Mouse (Mus musculus) lung, postnatal 0 days (tissue): ENCODE results near the gene Wls.

Experiments
- CTCF ChIP-seq: IDR thresholded peaks from 2 replicates; pipeline ENCODE4 v1.5.1; 2016; ENCODE audit warnings: antibody characterized with exemption, mild to moderate bottlenecking
- EP300 ChIP-seq: IDR thresholded peaks from 2 replicates; pipeline ENCODE4 v1.6.1; 2016; ENCODE audit warnings: antibody characterized with exemption, mild to moderate bottlenecking, control low read depth

GRCm38 (mm10) chr3:159883325-159883724 is 43.9 kb downstream of the Wls start:
- TF ChIP-seq CTCF, result no peak
- TF ChIP-seq EP300, result no peak
